Mouse (Mus musculus) megakaryocyte-erythroid progenitor cell, adult 5-6 weeks (primary cell): ENCODE data around the gene Rnf113a2. TPM values are rescaled to one million over a fixed set of nuclear protein-coding genes. Genes with fewer than 3 reads are reported as not detected.

Experiments used
- total RNA-seq, 2 experiments: library from RNA; stranded (forward) in 1 of 2; stranded (reverse) in 1 of 2; fragments of 200-1000, 215-1000 nt in 1 of 2; fragments of >200 nt in 1 of 2; fragmentation: Nextera tagmentation in 1 of 2; gene quantifications; 2 replicates each; pipeline ENCODE4 v1.2.3; 2014 to 2017

Rnf113a2 gene
- total RNA-seq, 2 experiments from 2014 or later = 30.2 to 35.0 TPM

Other genes starting within 250 kb of the Rnf113a2 start
- gene Elmsan1, start 198.3 kb upstream of the Rnf113a2 start, total RNA-seq (2014; fragmentation: Nextera tagmentation) = 29.6 and 42.1 TPM in 2 replicates
- gene Elmsan1, start 198.3 kb upstream of the Rnf113a2 start, total RNA-seq (2017) = 12.9 and 13.2 TPM in 2 replicates
- 35.1 and 43.9 TPM in 2 replicates for gene Ptgr2, start 132.0 kb upstream of the Rnf113a2 start, total RNA-seq (2014; fragmentation: Nextera tagmentation)
- 72.3 and 96.3 TPM in 2 replicates for gene Ptgr2, start 132.0 kb upstream of the Rnf113a2 start, total RNA-seq (2017)
- 73.5 and 91.4 TPM in 2 replicates for gene Zfp410, start 100.3 kb upstream of the Rnf113a2 start, total RNA-seq (2014; fragmentation: Nextera tagmentation)
- gene Zfp410, start 100.3 kb upstream of the Rnf113a2 start, total RNA-seq (2017) = 61.7 and 63.0 TPM in 2 replicates
- 24.5 and 55.2 TPM in 2 replicates for gene Coq6, start 55.5 kb upstream of the Rnf113a2 start, total RNA-seq (2014; fragmentation: Nextera tagmentation)
- 24.3 and 40.0 TPM in 2 replicates for gene Coq6, start 55.5 kb upstream of the Rnf113a2 start, total RNA-seq (2017)
- 3.3 and 7.8 TPM in 2 replicates for gene Fam161b, start 55.4 kb upstream of the Rnf113a2 start, total RNA-seq (2014; fragmentation: Nextera tagmentation)
- 3.9 and 6.2 TPM in 2 replicates for gene Fam161b, start 55.4 kb upstream of the Rnf113a2 start, total RNA-seq (2017)
- 11.8 and 13.6 TPM in 2 replicates for gene Entpd5, start 8.2 kb upstream of the Rnf113a2 start, total RNA-seq (2014; fragmentation: Nextera tagmentation)
- gene Entpd5, start 8.2 kb upstream of the Rnf113a2 start, total RNA-seq (2017) = 14.5 and 26.4 TPM in 2 replicates
- 1.1 and 2.0 TPM in 2 replicates for gene Bbof1, start 8.1 kb upstream of the Rnf113a2 start, total RNA-seq (2014; fragmentation: Nextera tagmentation)
- gene Bbof1, start 8.1 kb upstream of the Rnf113a2 start, total RNA-seq (2017) = 4.5 and 7.6 TPM in 2 replicates
- gene Aldh6a1, start 33.8 kb downstream of the Rnf113a2 start, total RNA-seq (2014; fragmentation: Nextera tagmentation) = 7.5 and 11.2 TPM in 2 replicates
- 7.0 and 11.3 TPM in 2 replicates for gene Aldh6a1, start 33.8 kb downstream of the Rnf113a2 start, total RNA-seq (2017)
- gene Lin52, start 34.2 kb downstream of the Rnf113a2 start, total RNA-seq (2014; fragmentation: Nextera tagmentation) = 17.0 and 20.2 TPM in 2 replicates
- gene Lin52, start 34.2 kb downstream of the Rnf113a2 start, total RNA-seq (2017) = 12.6 and 16.5 TPM in 2 replicates
- gene Vsx2, start 152.6 kb downstream of the Rnf113a2 start, total RNA-seq (2014; fragmentation: Nextera tagmentation) = not detected in 2 replicates
- gene Vsx2, start 152.6 kb downstream of the Rnf113a2 start, total RNA-seq (2017) = not detected in 2 replicates
- gene Abcd4, start 200.2 kb downstream of the Rnf113a2 start, total RNA-seq (2014; fragmentation: Nextera tagmentation) = 6.9 and 9.9 TPM in 2 replicates
- gene Abcd4, start 200.2 kb downstream of the Rnf113a2 start, total RNA-seq (2017) = 4.5 and 6.0 TPM in 2 replicates
- not detected in 2 replicates for gene Vrtn, start 223.8 kb downstream of the Rnf113a2 start, total RNA-seq (2014; fragmentation: Nextera tagmentation)
- gene Vrtn, start 223.8 kb downstream of the Rnf113a2 start, total RNA-seq (2017) = not detected in 2 replicates